Mouse (Mus musculus): ENCODE measurements around the gene Plod1. TPM values are rescaled to one million over a fixed set of nuclear protein-coding genes. Genes with fewer than 3 reads are reported as not detected.

The Plod1 gene
- total and polyA plus RNA-seq, 3 experiments: 7.2 to 20.8 TPM; not detected in 1

GRCm38 (mm10) chr4:147920973-147921372, 15.6 kb downstream of the Plod1 start:
- no peaks in the 10 kb centered on the region for H3K27me3 ChIP-seq (ENCODE audit: control insufficient read depth in 1 of 2, insufficient read depth in 2 of 2, low read length in 2 of 2)
- no peaks in the 10 kb centered on the region for H3K36me3 ChIP-seq (ENCODE audit: control insufficient read depth in 1 of 2, insufficient read depth in 2 of 2, low read length in 2 of 2)
- TF ChIP-seq USF2 (IDR thresholded peaks at IDR 0.05; ENCODE audit: borderline replicate concordance in 1 of 2, insufficient read depth in 1 of 2, low read depth in 1 of 2, low read length in 2 of 2) (no peak), ZMIZ1 (IDR thresholded peaks at IDR 0.05; ENCODE audit: low read depth, low read length) (no peak), CTCF (IDR thresholded peaks at IDR 0.05 in 2 of 3, conservative IDR thresholded peaks at IDR 0.05 in 1 of 3; ENCODE audit: control insufficient read depth in 1 of 3, insufficient read depth in 1 of 3, low read depth in 2 of 3, low read length in 3 of 3, poor library complexity in 1 of 3, severe bottlenecking in 1 of 3) (no peak), RCOR1 (IDR thresholded peaks at IDR 0.05; ENCODE audit: low read depth, low read length) (no peak), CHD1 (IDR thresholded peaks at IDR 0.05; ENCODE audit: low read depth, low read length) (no peak), ZKSCAN1 (IDR thresholded peaks at IDR 0.05; ENCODE audit: low read depth, low read length) (no peak), MAX (IDR thresholded peaks at IDR 0.05; ENCODE audit: low read length) (no peak), ELF1 (IDR thresholded peaks at IDR 0.05; ENCODE audit: low read depth, low read length) (no peak), SMC3 (IDR thresholded peaks at IDR 0.05; ENCODE audit: low read depth, low read length) (no peak), POLR2AphosphoS2 (IDR thresholded peaks at IDR 0.05; ENCODE audit: low read length) (no peak), NELFE (IDR thresholded peaks at IDR 0.05; ENCODE audit: low read depth, low read length) (no peak), JUND (IDR thresholded peaks at IDR 0.05; ENCODE audit: low read depth, low read length) (no peak), CHD2 (IDR thresholded peaks at IDR 0.05; ENCODE audit: low read length) (no peak), BHLHE40 (IDR thresholded peaks at IDR 0.05; ENCODE audit: borderline replicate concordance, low read depth, low read length) (no peak), MYB (IDR thresholded peaks at IDR 0.05; ENCODE audit: low read depth, low read length) (no peak)
- H3K9ac ChIP-seq (ENCODE audit: control insufficient read depth, low read depth, low read length, poor library complexity, severe bottlenecking): no peak overlapping the region
- H3K4me3 ChIP-seq (ENCODE audit: control insufficient read depth in 1 of 2, insufficient read depth in 1 of 2, low read depth in 2 of 2, low read length in 2 of 2): no peak overlapping the region
- no peak overlapping the region for H3K27ac ChIP-seq (ENCODE audit: control insufficient read depth, low read depth, low read length)
- no peaks in the 10 kb centered on the region for H3K4me1 ChIP-seq (ENCODE audit: control insufficient read depth in 1 of 2, insufficient read depth in 2 of 2, low read length in 2 of 2)
- DNase-seq (ENCODE audit: low read depth, low spot score): no peak
- no peaks in the 10 kb centered on the region for H3K9me3 ChIP-seq (replicated peaks; ENCODE audit: insufficient read depth, low read length)
- H3K79me2 ChIP-seq (ENCODE audit: control insufficient read depth, insufficient read depth, low read length, poor library complexity): no peaks in the 10 kb centered on the region

DNA sequence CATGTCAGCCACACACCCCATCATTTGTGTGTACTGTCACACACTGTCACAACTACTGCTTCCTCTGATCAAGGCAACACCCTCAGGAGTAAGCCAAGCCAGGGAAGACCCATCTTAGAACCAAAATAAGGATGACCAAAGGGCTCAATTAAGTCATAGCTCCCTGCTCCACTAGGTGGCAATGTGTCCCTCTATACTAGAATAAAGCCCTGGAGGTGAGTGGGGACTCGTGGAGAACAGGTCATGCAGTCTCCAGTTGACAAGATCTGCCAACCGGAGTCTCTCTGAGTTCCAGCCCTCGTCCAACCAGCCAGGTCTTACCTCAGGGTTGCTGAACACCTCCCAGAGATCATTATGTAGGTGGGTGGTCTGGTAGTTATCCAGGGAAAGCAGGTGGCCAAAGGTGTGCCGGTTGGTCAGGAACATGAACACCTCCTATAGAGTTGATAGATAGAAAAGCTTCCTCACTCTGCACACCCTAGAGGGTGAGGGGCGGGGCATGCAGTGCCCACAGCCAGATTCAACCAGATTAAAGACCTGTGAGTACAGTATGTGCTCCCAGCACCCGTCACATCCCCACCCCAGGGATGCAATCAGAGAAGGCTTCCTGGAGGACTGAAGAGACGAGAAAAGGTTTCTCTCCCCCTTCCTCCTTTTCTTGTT, 18.0 kb downstream of the Plod1 start:
- H3K9me3 ChIP-seq (replicated peaks; ENCODE audit: insufficient read depth, low read length): no peaks in the 10 kb centered on the region
- H3K9ac ChIP-seq (ENCODE audit: control insufficient read depth, low read depth, low read length, poor library complexity, severe bottlenecking): no peak overlapping the region
- H3K4me3 ChIP-seq (ENCODE audit: control insufficient read depth in 1 of 2, insufficient read depth in 1 of 2, low read depth in 2 of 2, low read length in 2 of 2): no peak overlapping the region
- H3K79me2 ChIP-seq (ENCODE audit: control insufficient read depth, insufficient read depth, low read length, poor library complexity): no peaks in the 10 kb centered on the region
- no peaks in the 10 kb centered on the region for H3K4me1 ChIP-seq (ENCODE audit: control insufficient read depth in 1 of 2, insufficient read depth in 2 of 2, low read length in 2 of 2)
- peak; percentile 67 for DNase-seq (ENCODE audit: low read depth, low spot score)
- TF ChIP-seq CTCF (IDR thresholded peaks at IDR 0.05 in 2 of 3, conservative IDR thresholded peaks at IDR 0.05 in 1 of 3; ENCODE audit: control insufficient read depth in 1 of 3, insufficient read depth in 1 of 3, low read depth in 2 of 3, low read length in 3 of 3, poor library complexity in 1 of 3, severe bottlenecking in 1 of 3) (peak; percentile 35 to 74 (median 67); a peak in 5 of 6 replicates), MYC (IDR thresholded peaks at IDR 0.05; ENCODE audit: low read depth, low read length) (no peak), SMC3 (IDR thresholded peaks at IDR 0.05; ENCODE audit: low read depth, low read length) (peak; percentile 25; the same call in 1 of the 2 replicates), HCFC1 (IDR thresholded peaks at IDR 0.05; ENCODE audit: low read depth, low read length) (no peak), RAD21 (IDR thresholded peaks at IDR 0.05; ENCODE audit: low read depth, low read length) (peak; percentile 50)
- H3K27ac ChIP-seq (ENCODE audit: control insufficient read depth, low read depth, low read length): no peak overlapping the region
- H3K36me3 ChIP-seq (ENCODE audit: control insufficient read depth in 1 of 2, insufficient read depth in 2 of 2, low read length in 2 of 2): no peaks in the 10 kb centered on the region
- H3K27me3 ChIP-seq (ENCODE audit: control insufficient read depth in 1 of 2, insufficient read depth in 2 of 2, low read length in 2 of 2): no peaks in the 10 kb centered on the region

Measured in MEL (cell line).